Mouse (Mus musculus): ENCODE results near the gene Gzmd.

The Gzmd gene

DNA sequence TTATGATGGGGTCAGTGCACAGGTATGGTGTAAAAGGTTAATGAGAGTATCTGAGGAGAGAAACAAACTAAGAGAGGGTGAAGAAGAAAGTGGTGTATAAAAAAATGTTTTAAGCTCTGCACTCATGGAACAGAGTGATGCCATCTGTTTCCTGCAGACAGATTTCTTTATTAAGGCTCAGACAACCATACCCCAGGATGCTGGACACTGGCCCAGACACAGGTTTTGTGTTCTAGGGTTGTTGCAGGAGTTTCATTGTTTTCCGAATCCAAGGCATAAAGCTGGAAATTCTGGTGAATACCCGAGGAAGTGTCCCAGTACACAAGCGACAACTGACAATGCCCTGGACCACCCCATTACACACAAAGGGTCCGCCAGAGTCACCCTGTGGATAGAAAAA lies 50.4 kb downstream of the Gzmd start:
- no peak for DNase-seq (ENCODE audit: low spot score)
